14 mouse cellular contexts compared by ENCODE assay signal in genomic region chr10:96406306-96406705, GRCm38 (mm10).
"Had no signal": no experiment of that assay in that cellular context is flagged by ENCODE, and none has a peak within 500 bp of the region (broad histone marks: within the 10 kb centered on the region; RNA-seq: fewer than 3 reads in every experiment).

No protein-coding gene starts in this region.

- DNase-seq: gastrocnemius, postnatal 14 days; gastrocnemius, postnatal 36 days; heart, adult 11 months; heart, adult 2 months; heart, postnatal 10 days; heart, postnatal 4 days; kidney, adult 11 months; kidney, adult 2 months; kidney, adult 9 months; kidney, postnatal 25 days; kidney, postnatal 4 days; liver had no signal

- ATAC-seq: hindbrain, embryonic 16.5 days; intestine, embryonic 16.5 days had no signal
